Mouse (Mus musculus): Measurements from ENCODE around the gene Cdk17. TPM values are rescaled to one million over a fixed set of nuclear protein-coding genes. Genes with fewer than 3 reads are reported as not detected.
A peak's percentile ranks its signal among the peaks of the same experiment; 100 is the strongest.

Cdk17 gene
- total and polyA plus RNA-seq, 2 experiments = 11.3 to 17.1 TPM

DNA sequence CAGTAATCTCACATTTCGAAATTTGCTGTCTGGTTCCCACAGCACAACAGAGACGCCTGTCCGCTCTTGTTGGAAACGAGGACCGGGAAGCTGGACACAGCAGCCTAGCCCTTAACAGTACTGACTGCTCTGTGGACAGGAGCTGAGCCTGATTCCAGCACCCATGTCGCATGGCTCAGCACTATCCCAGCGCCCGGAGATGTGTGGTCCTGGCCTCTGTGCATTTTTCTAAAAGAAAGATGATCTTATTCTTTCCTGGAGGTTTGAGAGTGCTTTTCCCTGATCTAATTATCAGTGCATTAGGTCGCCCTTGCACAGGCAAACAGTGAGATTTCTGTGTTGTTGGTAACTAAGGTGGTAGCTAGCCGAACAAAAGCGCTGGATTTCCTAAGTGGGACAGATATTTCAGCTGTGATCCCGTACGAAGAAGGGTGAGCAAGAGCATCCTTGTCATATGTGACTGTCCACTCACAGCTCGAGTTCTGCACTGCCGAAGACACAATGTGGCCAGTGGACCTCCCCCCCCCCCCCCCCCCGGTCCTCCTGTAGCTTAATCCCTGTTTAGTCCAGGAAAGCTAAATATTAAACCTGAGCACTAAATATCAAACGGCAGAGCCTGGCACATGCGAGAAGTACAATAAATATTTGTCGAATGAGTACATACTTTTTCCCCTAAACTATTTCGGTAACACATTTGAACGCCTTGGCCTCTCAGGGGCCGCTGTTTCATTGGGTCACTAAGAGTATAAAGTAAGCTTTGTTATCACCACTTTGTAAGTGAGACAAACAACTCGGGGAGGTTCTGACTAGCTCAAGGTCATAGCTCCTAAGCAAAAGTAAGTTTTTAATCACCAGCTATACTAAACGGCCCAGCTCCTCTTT lies 90.0 kb downstream of the Cdk17 start:
- Histone ChIP-seq H3K27me3 (ENCODE audit: control insufficient read depth, insufficient read depth, low read length) (no peaks in the 10 kb centered on the region), H3K79me2 (ENCODE audit: control insufficient read depth, insufficient read depth, low read length) (no peaks in the 10 kb centered on the region), H3K27ac (replicated peaks; ENCODE audit: insufficient read depth, low read depth, low read length) (no peak overlapping the region), H3K9ac (ENCODE audit: low read depth, low read length) (no peak overlapping the region), H3K4me3 (ENCODE audit: insufficient read depth, low read depth, low read length) (no peak overlapping the region), H3K36me3 (ENCODE audit: control insufficient read depth, insufficient read depth, low read length) (peaks cover 12% of the 10 kb centered on the region; the same call in 1 of the 2 replicates), H3K4me1 (ENCODE audit: control insufficient read depth, insufficient read depth, low read length) (peaks cover 6% of the 10 kb centered on the region)
- TF ChIP-seq POLR2A (IDR thresholded peaks at IDR 0.05; ENCODE audit: extremely low read depth, insufficient read depth, low read length) (no peak), CTCF (IDR thresholded peaks at IDR 0.05; ENCODE audit: low read depth, low read length) (no peak)
- peak; percentile 62 for DNase-seq (ENCODE audit: extremely low read depth, low read depth, low spot score)
- 16% methylated on average over 24 of the region's 24 CpGs for WGBS

- H3K27ac ChIP-seq (replicated peaks; ENCODE audit: insufficient read depth, low read depth, low read length) = no peak overlapping the region
- no peak for DNase-seq (ENCODE audit: extremely low read depth, low read depth, low spot score)
- H3K36me3 ChIP-seq (ENCODE audit: control insufficient read depth, insufficient read depth, low read length) = peaks cover 12% of the 10 kb centered on the region; the same call in 1 of the 2 replicates
- 71% methylated on average over 8 of the region's 8 CpGs for WGBS
- H3K79me2 ChIP-seq (ENCODE audit: control insufficient read depth, insufficient read depth, low read length) = no peaks in the 10 kb centered on the region
- TF ChIP-seq CTCF (IDR thresholded peaks at IDR 0.05; ENCODE audit: low read depth, low read length) (no peak), POLR2A (IDR thresholded peaks at IDR 0.05; ENCODE audit: extremely low read depth, insufficient read depth, low read length) (no peak)
- no peak overlapping the region for H3K9ac ChIP-seq (ENCODE audit: low read depth, low read length)
- no peak overlapping the region for H3K4me3 ChIP-seq (ENCODE audit: insufficient read depth, low read depth, low read length)
- no peaks in the 10 kb centered on the region for H3K27me3 ChIP-seq (ENCODE audit: control insufficient read depth, insufficient read depth, low read length)
- peaks cover 6% of the 10 kb centered on the region for H3K4me1 ChIP-seq (ENCODE audit: control insufficient read depth, insufficient read depth, low read length)
Observed at GRCm38 (mm10) chr10:93251426-93251825, 90.8 kb downstream of the Cdk17 start.

- Histone ChIP-seq H3K79me2 (ENCODE audit: control insufficient read depth, insufficient read depth, low read length) (no peaks in the 10 kb centered on the region), H3K4me3 (ENCODE audit: insufficient read depth, low read depth, low read length) (no peak overlapping the region), H3K9ac (ENCODE audit: low read depth, low read length) (no peak overlapping the region), H3K4me1 (ENCODE audit: control insufficient read depth, insufficient read depth, low read length) (peaks cover 6% of the 10 kb centered on the region), H3K27me3 (ENCODE audit: control insufficient read depth, insufficient read depth, low read length) (no peaks in the 10 kb centered on the region), H3K27ac (replicated peaks; ENCODE audit: insufficient read depth, low read depth, low read length) (no peak overlapping the region), H3K36me3 (ENCODE audit: control insufficient read depth, insufficient read depth, low read length) (peaks cover 10% of the 10 kb centered on the region; the same call in 1 of the 2 replicates)
- no peak for DNase-seq (ENCODE audit: extremely low read depth, low read depth, low spot score)
- TF ChIP-seq POLR2A (IDR thresholded peaks at IDR 0.05; ENCODE audit: extremely low read depth, insufficient read depth, low read length) = no peak
- no peak for TF ChIP-seq CTCF (IDR thresholded peaks at IDR 0.05; ENCODE audit: low read depth, low read length)
- 99% methylated on average over 2 of the region's 2 CpGs for whole genome bisulfite sequencing
Observed at GRCm38 (mm10) chr10:93252661-93253060, 92.0 kb downstream of the Cdk17 start.

- no peak overlapping the region for H3K9ac ChIP-seq (ENCODE audit: low read depth, low read length)
- H3K27me3 ChIP-seq (ENCODE audit: control insufficient read depth, insufficient read depth, low read length) = no peaks in the 10 kb centered on the region
- H3K4me1 ChIP-seq (ENCODE audit: control insufficient read depth, insufficient read depth, low read length) = peaks cover 6% of the 10 kb centered on the region
- DNase-seq (ENCODE audit: extremely low read depth, low read depth, low spot score) = no peak
- H3K79me2 ChIP-seq (ENCODE audit: control insufficient read depth, insufficient read depth, low read length) = no peaks in the 10 kb centered on the region
- WGBS = 90% methylated on average over 6 of the region's 6 CpGs
- H3K36me3 ChIP-seq (ENCODE audit: control insufficient read depth, insufficient read depth, low read length) = 0 out of 2 replicates have a peak, but pooled peaks cover 6% of the 10 kb centered on the region
- TF ChIP-seq CTCF (IDR thresholded peaks at IDR 0.05; ENCODE audit: low read depth, low read length) (no peak), POLR2A (IDR thresholded peaks at IDR 0.05; ENCODE audit: extremely low read depth, insufficient read depth, low read length) (no peak)
- H3K4me3 ChIP-seq (ENCODE audit: insufficient read depth, low read depth, low read length) = no peak overlapping the region
- H3K27ac ChIP-seq (replicated peaks; ENCODE audit: insufficient read depth, low read depth, low read length) = no peak overlapping the region
Observed at GRCm38 (mm10) chr10:93253156-93253555, 92.5 kb downstream of the Cdk17 start.

DNA sequence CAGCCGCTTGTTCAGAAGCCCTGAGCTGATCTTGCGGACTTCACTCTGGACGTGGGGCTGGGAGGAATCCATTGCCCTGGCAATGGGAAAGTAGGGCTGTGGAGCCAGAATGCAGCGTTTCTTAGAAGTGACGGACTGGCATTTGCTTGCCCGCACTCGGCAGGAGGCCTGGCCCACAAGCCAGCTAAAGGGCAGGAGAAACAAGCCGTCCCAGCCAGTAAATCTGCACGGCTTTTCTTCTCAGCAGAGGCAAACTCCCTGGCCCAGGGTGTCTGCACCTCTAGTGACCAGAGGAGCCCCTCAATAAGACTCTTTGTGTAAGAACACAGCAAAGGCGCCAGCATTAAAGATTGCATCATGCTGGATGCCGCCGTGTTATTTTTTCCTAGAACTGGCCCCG lies 94.6 kb downstream of the Cdk17 start:
- WGBS = 73% methylated on average over 13 of the region's 13 CpGs

GRCm38 (mm10) chr10:93259826-93260225 lies 99.2 kb downstream of the Cdk17 start:
- Histone ChIP-seq H3K27me3 (ENCODE audit: control insufficient read depth, insufficient read depth, low read length) (no peaks in the 10 kb centered on the region), H3K4me3 (ENCODE audit: insufficient read depth, low read depth, low read length) (no peak overlapping the region), H3K27ac (replicated peaks; ENCODE audit: insufficient read depth, low read depth, low read length) (no peak overlapping the region), H3K36me3 (ENCODE audit: control insufficient read depth, insufficient read depth, low read length) (no peaks in the 10 kb centered on the region), H3K4me1 (ENCODE audit: control insufficient read depth, insufficient read depth, low read length) (peaks cover 4% of the 10 kb centered on the region), H3K79me2 (ENCODE audit: control insufficient read depth, insufficient read depth, low read length) (no peaks in the 10 kb centered on the region), H3K9ac (ENCODE audit: low read depth, low read length) (no peak overlapping the region)
- no peak for DNase-seq (ENCODE audit: extremely low read depth, low read depth, low spot score)
- TF ChIP-seq CTCF (IDR thresholded peaks at IDR 0.05; ENCODE audit: low read depth, low read length) (no peak), POLR2A (IDR thresholded peaks at IDR 0.05; ENCODE audit: extremely low read depth, insufficient read depth, low read length) (no peak)
- WGBS = 66% methylated on average over 5 of the region's 5 CpGs

More for the DNA sequence above, 94.6 kb downstream of the Cdk17 start:
- DNase-seq (ENCODE audit: extremely low read depth, low read depth, low spot score) = no peak
- H3K4me1 ChIP-seq (ENCODE audit: control insufficient read depth, insufficient read depth, low read length) = peaks cover 2% of the 10 kb centered on the region
- H3K9ac ChIP-seq (ENCODE audit: low read depth, low read length) = no peak overlapping the region
- H3K27me3 ChIP-seq (ENCODE audit: control insufficient read depth, insufficient read depth, low read length) = no peaks in the 10 kb centered on the region
- H3K27ac ChIP-seq (replicated peaks; ENCODE audit: insufficient read depth, low read depth, low read length) = no peak overlapping the region
- H3K4me3 ChIP-seq (ENCODE audit: insufficient read depth, low read depth, low read length) = no peak overlapping the region
- no peaks in the 10 kb centered on the region for H3K36me3 ChIP-seq (ENCODE audit: control insufficient read depth, insufficient read depth, low read length)
- TF ChIP-seq CTCF (IDR thresholded peaks at IDR 0.05; ENCODE audit: low read depth, low read length) = no peak
- TF ChIP-seq POLR2A (IDR thresholded peaks at IDR 0.05; ENCODE audit: extremely low read depth, insufficient read depth, low read length) = no peak
- no peaks in the 10 kb centered on the region for H3K79me2 ChIP-seq (ENCODE audit: control insufficient read depth, insufficient read depth, low read length)

All from liver, adult 2 months (tissue).